Mouse (Mus musculus): Measurements from ENCODE around the gene Irf1.
A peak's percentile ranks its signal among the peaks of the same experiment; 100 is the strongest.

Irf1 gene

GRCm38 (mm10) chr11:53769760-53770124, at the start of gene Irf1:
Gene Irf1 (plus strand): TSS chr11:53770014.
- TF ChIP-seq POU5F1 (IDR thresholded peaks at IDR 0.05; ENCODE audit: borderline replicate concordance, low read length): no peak
- no peak for TF ChIP-seq CTCF (conservative IDR thresholded peaks at IDR 0.05; ENCODE audit: low read length)
- TF ChIP-seq NANOG (IDR thresholded peaks at IDR 0.05; ENCODE audit: borderline replicate concordance, low read length): no peak
- H3K4me1 ChIP-seq (replicated peaks; ENCODE audit: low read depth, low read length): peaks cover 83% of the 10 kb centered on the region
- H3K27me3 ChIP-seq (ENCODE audit: insufficient read depth, low read length): 0 out of 2 replicates have a peak, but pooled peaks cover 2% of the 10 kb centered on the region
- peak within 1 kb of the TSS; percentile 96 for H3K4me3 ChIP-seq (replicated peaks; ENCODE audit: low read length)
- no peaks in the 10 kb centered on the region for H3K9me3 ChIP-seq (ENCODE audit: low read length)
- H3K36me3 ChIP-seq (ENCODE audit: insufficient read depth, low read length): peaks cover 38% of the 10 kb centered on the region

GRCm38 (mm10) chr11:53720715-53721114, 49.1 kb upstream of the Irf1 start, which contains the start of gene Il5:
Gene Il5 (plus strand): TSS chr11:53720794.
- no peaks in the 10 kb centered on the region for H3K9me3 ChIP-seq (ENCODE audit: low read length)
- H3K27me3 ChIP-seq (ENCODE audit: insufficient read depth, low read length): peaks cover 10% of the 10 kb centered on the region; the same call in 1 of the 2 replicates
- no peaks in the 10 kb centered on the region for H3K4me1 ChIP-seq (replicated peaks; ENCODE audit: low read depth, low read length)
- TF ChIP-seq POU5F1 (IDR thresholded peaks at IDR 0.05; ENCODE audit: borderline replicate concordance, low read length): no peak
- no peak for TF ChIP-seq NANOG (IDR thresholded peaks at IDR 0.05; ENCODE audit: borderline replicate concordance, low read length)
- H3K36me3 ChIP-seq (ENCODE audit: insufficient read depth, low read length): no peaks in the 10 kb centered on the region
- no peak within 1 kb of the TSS for H3K4me3 ChIP-seq (replicated peaks; ENCODE audit: low read length)

- no peak overlapping the region for H3K4me3 ChIP-seq (replicated peaks; ENCODE audit: low read length)
- H3K4me1 ChIP-seq (replicated peaks; ENCODE audit: low read depth, low read length): peaks cover 3% of the 10 kb centered on the region; the same call in 1 of the 2 replicates
- no peak for TF ChIP-seq POU5F1 (IDR thresholded peaks at IDR 0.05; ENCODE audit: borderline replicate concordance, low read length)
- TF ChIP-seq CTCF (conservative IDR thresholded peaks at IDR 0.05; ENCODE audit: low read length): no peak
- no peak for TF ChIP-seq NANOG (IDR thresholded peaks at IDR 0.05; ENCODE audit: borderline replicate concordance, low read length)
- peaks cover 3% of the 10 kb centered on the region; the same call in 1 of the 2 replicates for H3K27me3 ChIP-seq (ENCODE audit: insufficient read depth, low read length)
- H3K9me3 ChIP-seq (ENCODE audit: low read length): no peaks in the 10 kb centered on the region
- H3K36me3 ChIP-seq (ENCODE audit: insufficient read depth, low read length): no peaks in the 10 kb centered on the region
Observed at GRCm38 (mm10) chr11:53731457-53731856, 38.4 kb upstream of the Irf1 start.

- no peaks in the 10 kb centered on the region for H3K36me3 ChIP-seq (ENCODE audit: insufficient read depth, low read length)
- peaks cover 7% of the 10 kb centered on the region for H3K4me1 ChIP-seq (replicated peaks; ENCODE audit: low read depth, low read length)
- no peak overlapping the region for H3K4me3 ChIP-seq (replicated peaks; ENCODE audit: low read length)
- H3K27me3 ChIP-seq (ENCODE audit: insufficient read depth, low read length): peaks cover 3% of the 10 kb centered on the region; the same call in 1 of the 2 replicates
- H3K9me3 ChIP-seq (ENCODE audit: low read length): no peaks in the 10 kb centered on the region
- TF ChIP-seq NANOG (IDR thresholded peaks at IDR 0.05; ENCODE audit: borderline replicate concordance, low read length): no peak
- no peak for TF ChIP-seq POU5F1 (IDR thresholded peaks at IDR 0.05; ENCODE audit: borderline replicate concordance, low read length)
- no peak for TF ChIP-seq CTCF (conservative IDR thresholded peaks at IDR 0.05; ENCODE audit: low read length)
Observed at GRCm38 (mm10) chr11:53732244-53732643, 37.6 kb upstream of the Irf1 start.

GRCm38 (mm10) chr11:53733824-53734223, 36.0 kb upstream of the Irf1 start:
- H3K4me1 ChIP-seq (replicated peaks; ENCODE audit: low read depth, low read length): peaks cover 10% of the 10 kb centered on the region
- H3K36me3 ChIP-seq (ENCODE audit: insufficient read depth, low read length): no peaks in the 10 kb centered on the region
- H3K4me3 ChIP-seq (replicated peaks; ENCODE audit: low read length): no peak overlapping the region
- no peaks in the 10 kb centered on the region for H3K9me3 ChIP-seq (ENCODE audit: low read length)
- TF ChIP-seq NANOG (IDR thresholded peaks at IDR 0.05; ENCODE audit: borderline replicate concordance, low read length) (no peak), CTCF (conservative IDR thresholded peaks at IDR 0.05; ENCODE audit: low read length) (peak; percentile 34; the same call in 1 of the 2 replicates), POU5F1 (IDR thresholded peaks at IDR 0.05; ENCODE audit: borderline replicate concordance, low read length) (no peak)
- peaks cover 3% of the 10 kb centered on the region; the same call in 1 of the 2 replicates for H3K27me3 ChIP-seq (ENCODE audit: insufficient read depth, low read length)

- no peaks in the 10 kb centered on the region for H3K9me3 ChIP-seq (ENCODE audit: low read length)
- peaks cover 10% of the 10 kb centered on the region for H3K4me1 ChIP-seq (replicated peaks; ENCODE audit: low read depth, low read length)
- no peaks in the 10 kb centered on the region for H3K36me3 ChIP-seq (ENCODE audit: insufficient read depth, low read length)
- TF ChIP-seq POU5F1 (IDR thresholded peaks at IDR 0.05; ENCODE audit: borderline replicate concordance, low read length) (no peak), NANOG (IDR thresholded peaks at IDR 0.05; ENCODE audit: borderline replicate concordance, low read length) (no peak), CTCF (conservative IDR thresholded peaks at IDR 0.05; ENCODE audit: low read length) (no peak)
- peaks cover 3% of the 10 kb centered on the region; the same call in 1 of the 2 replicates for H3K27me3 ChIP-seq (ENCODE audit: insufficient read depth, low read length)
- H3K4me3 ChIP-seq (replicated peaks; ENCODE audit: low read length): no peak overlapping the region
Observed at GRCm38 (mm10) chr11:53734431-53734830, 35.4 kb upstream of the Irf1 start.

- Histone ChIP-seq H3K36me3 (ENCODE audit: insufficient read depth, low read length) (no peaks in the 10 kb centered on the region), H3K9me3 (ENCODE audit: low read length) (no peaks in the 10 kb centered on the region), H3K27me3 (ENCODE audit: insufficient read depth, low read length) (peaks cover 3% of the 10 kb centered on the region; the same call in 1 of the 2 replicates), H3K4me3 (replicated peaks; ENCODE audit: low read length) (no peak overlapping the region), H3K4me1 (replicated peaks; ENCODE audit: low read depth, low read length) (peaks cover 10% of the 10 kb centered on the region)
- TF ChIP-seq POU5F1 (IDR thresholded peaks at IDR 0.05; ENCODE audit: borderline replicate concordance, low read length) (no peak), NANOG (IDR thresholded peaks at IDR 0.05; ENCODE audit: borderline replicate concordance, low read length) (no peak), CTCF (conservative IDR thresholded peaks at IDR 0.05; ENCODE audit: low read length) (no peak)
Observed at GRCm38 (mm10) chr11:53734970-53735681, 34.7 kb upstream of the Irf1 start.

GRCm38 (mm10) chr11:53735682-53736245, 34.0 kb upstream of the Irf1 start:
- Histone ChIP-seq H3K4me1 (replicated peaks; ENCODE audit: low read depth, low read length) (peaks cover 10% of the 10 kb centered on the region), H3K36me3 (ENCODE audit: insufficient read depth, low read length) (no peaks in the 10 kb centered on the region), H3K9me3 (ENCODE audit: low read length) (no peaks in the 10 kb centered on the region), H3K27me3 (ENCODE audit: insufficient read depth, low read length) (peaks cover 3% of the 10 kb centered on the region; the same call in 1 of the 2 replicates), H3K4me3 (replicated peaks; ENCODE audit: low read length) (0 out of 2 replicates have a peak overlapping the region, but pooled peaks have one; percentile 26)
- peak; percentile 87 for TF ChIP-seq CTCF (conservative IDR thresholded peaks at IDR 0.05; ENCODE audit: low read length)
- TF ChIP-seq POU5F1 (IDR thresholded peaks at IDR 0.05; ENCODE audit: borderline replicate concordance, low read length): no peak

All from E14TG2a.4 (cell line).